Mouse (Mus musculus) lung, embryonic 14.5 days (tissue): ENCODE measurements around the gene Galnt17. TPM values are rescaled to one million over a fixed set of nuclear protein-coding genes. Genes with fewer than 3 reads are reported as not detected.

Experiments
- ATAC-seq: fragments of 200-750 bp; cut with Nextera tagmentation; 2 replicates; pipeline ENCODE4 v1.8.0; 2017; ENCODE audit warnings: mild to moderate bottlenecking, moderate TSS enrichment, moderate library complexity; ENCODE audit not compliant: insufficient read depth
- DNase-seq: peaks from one replicate; pipeline ENCODE4 v3.0.0-alpha.2; 2015
- H3K27ac ChIP-seq: fragments of 300-500 bp; sonication (generic); 2 replicates; pipeline ENCODE4 v1.5.1; 2014; ENCODE audit warnings: low read depth, mild to moderate bottlenecking, moderate library complexity
- H3K27me3 ChIP-seq: fragments of 300-500 bp; sonication (generic); 2 replicates; pipeline ENCODE4 v1.6.1; 2014; ENCODE audit warnings: low read length, control low read depth; ENCODE audit not compliant: insufficient read depth
- H3K36me3 ChIP-seq: fragments of 300-500 bp; sonication (generic); 2 replicates; pipeline ENCODE4 v1.6.1; 2014; ENCODE audit warnings: control low read depth; ENCODE audit not compliant: insufficient read depth
- H3K4me1 ChIP-seq: fragments of 300-500 bp; sonication (generic); 2 replicates; pipeline ENCODE4 v1.6.1; 2014; ENCODE audit warnings: antibody characterized with exemption, control low read depth; ENCODE audit not compliant: insufficient read depth
- H3K4me2 ChIP-seq: fragments of 300-500 bp; sonication (generic); 2 replicates; pipeline ENCODE4 v1.6.1; 2014; ENCODE audit warnings: mild to moderate bottlenecking
- H3K4me3 ChIP-seq: fragments of 300-500 bp; sonication (generic); 2 replicates; pipeline ENCODE4 v1.5.1; 2014; ENCODE audit warnings: low read depth, low read length
- H3K9ac ChIP-seq: fragments of 300-500 bp; sonication (generic); 2 replicates; pipeline ENCODE4 v1.6.1; 2014
- H3K9me3 ChIP-seq: fragments of 300-500 bp; sonication (generic); 2 replicates; pipeline ENCODE4 v1.6.1; 2016; ENCODE audit warnings: low read depth, low read length, control low read depth
- CTCF ChIP-seq: IDR thresholded peaks from 2 replicates; pipeline ENCODE4 v1.5.1; 2016; ENCODE audit warnings: antibody characterized with exemption, low read depth
- WGBS: fragments of 180-500 bp; shearing (Covaris S2); extraction: QIAGEN DNeasy Blood & Tissue Kit; methylation state at CpG from one replicate; pipeline ENCODE4 v1.1.7; 2014; 5-methylcytosine and 5-hydroxymethylcytosine counted together
- polyA plus RNA-seq: library from polyadenylated mRNA; unstranded; fragments of >200 nt; fragmentation: Nextera tagmentation; extraction: Ambion mirVana; gene quantifications from 2 replicates; pipeline ENCODE4 v1.2.1, GENCODE M21; 2014

Gene Galnt17
- polyA plus RNA-seq, 1 experiment from 2014 or later = 1.2 TPM

DNA sequence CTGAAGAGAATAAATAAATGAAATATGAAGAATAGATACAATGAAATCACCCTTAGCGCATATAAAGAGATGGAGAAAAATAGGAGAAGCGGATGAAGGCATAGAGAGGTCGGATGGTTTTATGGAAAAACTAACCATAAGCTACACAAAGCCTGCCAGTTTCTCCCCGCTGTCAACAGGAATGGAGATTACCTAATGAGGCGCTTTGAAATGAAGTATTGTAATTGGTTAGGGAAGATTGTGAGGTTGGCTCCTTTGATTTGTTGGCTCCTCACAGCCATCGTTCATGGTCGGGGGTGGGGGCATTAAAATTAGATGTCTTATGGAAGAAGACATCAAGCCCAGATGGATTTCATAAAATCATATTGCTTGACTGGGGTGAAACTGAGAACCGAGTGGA lies 329.0 kb downstream of the Galnt17 start:
- H3K4me1 ChIP-seq = no peaks in the 10 kb centered on the region
- H3K36me3 ChIP-seq = no peaks in the 10 kb centered on the region
- H3K9ac ChIP-seq = no peak overlapping the region
- no peaks in the 10 kb centered on the region for H3K27me3 ChIP-seq
- no peak for ATAC-seq
- no peak overlapping the region for H3K4me2 ChIP-seq
- no peak overlapping the region for H3K4me3 ChIP-seq
- H3K9me3 ChIP-seq = peaks cover 4% of the 10 kb centered on the region; the same call in 1 of the 2 replicates
- no peak for TF ChIP-seq CTCF
- DNase-seq = no peak
- H3K27ac ChIP-seq = no peak overlapping the region
- 80% methylated on average over 8 of the region's 8 CpGs for WGBS

DNA sequence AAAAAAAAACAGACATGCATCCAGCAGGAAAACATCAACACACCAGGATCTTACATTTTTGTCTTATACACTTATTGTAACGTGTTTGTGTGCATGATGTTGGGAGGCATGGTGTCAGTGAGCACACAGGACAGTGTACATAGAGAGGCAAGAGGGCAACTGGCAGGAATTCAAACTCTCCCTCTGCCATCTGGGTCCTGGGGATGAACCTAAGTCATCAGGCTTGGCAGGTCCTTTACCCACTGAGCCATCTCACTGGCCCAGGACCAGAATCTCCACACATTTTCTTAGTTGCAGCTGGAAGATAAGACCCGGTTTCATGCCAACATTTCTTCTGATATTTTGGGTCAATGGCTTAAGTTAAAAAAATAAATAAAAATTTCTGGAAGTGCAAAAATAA lies 329.4 kb downstream of the Galnt17 start:
- no peak for DNase-seq
- no peak overlapping the region for H3K4me3 ChIP-seq
- WGBS = 51% methylated on average over 2 of the region's 2 CpGs

DNA sequence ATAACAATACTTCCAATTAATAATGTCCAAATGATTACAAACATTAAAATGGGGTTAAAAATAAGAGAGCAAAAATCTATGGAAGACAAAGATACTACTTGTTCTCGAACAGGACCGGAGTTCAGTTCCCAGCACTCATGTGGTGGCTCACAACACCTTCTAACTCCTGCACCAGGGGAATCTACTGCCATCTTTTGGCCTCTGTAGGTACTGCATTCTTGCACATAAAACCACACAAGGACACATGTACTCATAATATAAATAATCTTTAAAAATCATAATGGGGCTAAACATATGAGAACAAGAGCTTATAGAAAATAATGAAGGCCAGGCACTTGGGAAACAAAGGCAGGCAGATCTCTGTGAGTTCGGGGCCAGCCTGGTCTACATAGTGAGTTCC lies 330.3 kb downstream of the Galnt17 start:
- H3K4me1 ChIP-seq = no peaks in the 10 kb centered on the region
- no peak overlapping the region for H3K4me3 ChIP-seq
- peaks cover 4% of the 10 kb centered on the region; the same call in 1 of the 2 replicates for H3K9me3 ChIP-seq
- no peak overlapping the region for H3K9ac ChIP-seq
- ATAC-seq = no peak
- H3K4me2 ChIP-seq = no peak overlapping the region
- DNase-seq = no peak
- H3K36me3 ChIP-seq = no peaks in the 10 kb centered on the region
- TF ChIP-seq CTCF = peak; percentile 21; the same call in 1 of the 2 replicates
- no peaks in the 10 kb centered on the region for H3K27me3 ChIP-seq
- no peak overlapping the region for H3K27ac ChIP-seq
- WGBS = 93% methylated on average over 3 of the region's 3 CpGs

More for the DNA sequence above, 329.4 kb downstream of the Galnt17 start:
- Histone ChIP-seq H3K4me2 (no peak overlapping the region), H3K27ac (no peak overlapping the region), H3K9me3 (peaks cover 4% of the 10 kb centered on the region; the same call in 1 of the 2 replicates), H3K4me1 (no peaks in the 10 kb centered on the region), H3K27me3 (no peaks in the 10 kb centered on the region), H3K9ac (no peak overlapping the region), H3K36me3 (no peaks in the 10 kb centered on the region)
- no peak for ATAC-seq
- no peak for TF ChIP-seq CTCF

DNA sequence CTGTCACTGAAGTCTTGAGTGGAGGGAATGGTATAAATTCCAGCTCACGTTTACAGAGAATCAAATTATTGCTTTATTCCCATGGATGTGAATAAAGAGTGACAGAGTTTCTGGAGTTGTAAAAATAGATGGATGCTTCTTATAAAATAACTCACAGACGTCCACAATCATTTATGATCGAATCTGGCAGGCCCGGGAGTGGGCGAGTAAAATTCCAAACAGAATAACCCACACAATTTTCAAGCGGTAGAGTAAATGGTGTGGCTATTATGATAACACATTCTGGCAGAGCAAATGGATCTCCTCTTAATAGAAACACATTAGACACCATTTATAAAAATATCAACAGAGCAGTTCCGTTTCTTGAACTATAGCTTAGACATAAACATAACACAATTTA lies 355.9 kb downstream of the Galnt17 start:
- no peak for ATAC-seq
- no peak for DNase-seq
- H3K36me3 ChIP-seq = no peaks in the 10 kb centered on the region
- no peak for TF ChIP-seq CTCF
- no peak overlapping the region for H3K9ac ChIP-seq
- H3K4me1 ChIP-seq = no peaks in the 10 kb centered on the region
- H3K27ac ChIP-seq = no peak overlapping the region
- no peak overlapping the region for H3K4me2 ChIP-seq
- no peaks in the 10 kb centered on the region for H3K9me3 ChIP-seq
- H3K27me3 ChIP-seq = no peaks in the 10 kb centered on the region
- H3K4me3 ChIP-seq = no peak overlapping the region
- WGBS = 53% methylated on average over 7 of the region's 7 CpGs

DNA sequence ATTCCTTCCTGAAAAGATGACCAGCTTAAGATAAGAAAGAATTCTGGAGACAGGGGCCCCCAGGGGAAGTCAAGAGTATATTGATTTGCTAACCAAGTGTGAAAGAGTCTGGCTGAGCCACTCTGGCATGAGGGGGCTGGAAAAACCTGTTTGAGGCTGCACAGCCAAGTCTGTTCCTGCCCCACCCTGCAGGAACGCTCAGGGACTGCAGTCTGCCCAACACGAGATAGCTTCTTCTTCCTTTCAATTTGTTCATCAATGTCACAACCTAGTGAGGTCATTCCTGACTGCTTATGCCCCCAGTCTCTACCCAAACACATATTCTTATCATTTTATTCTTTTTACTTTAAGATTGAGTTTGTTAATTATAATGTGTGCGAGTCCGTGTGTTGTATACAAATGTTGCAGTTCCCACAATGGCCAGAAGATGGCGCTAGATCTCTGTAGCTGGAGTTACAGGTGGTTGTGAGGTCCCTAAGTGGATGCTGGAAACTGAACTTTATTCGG lies 357.4 kb downstream of the Galnt17 start:
- Histone ChIP-seq H3K9ac (no peak overlapping the region), H3K4me1 (no peaks in the 10 kb centered on the region), H3K4me2 (no peak overlapping the region), H3K36me3 (no peaks in the 10 kb centered on the region), H3K27ac (peak overlapping the region; percentile 54), H3K4me3 (no peak overlapping the region), H3K9me3 (no peaks in the 10 kb centered on the region), H3K27me3 (no peaks in the 10 kb centered on the region)
- peak; percentile 48 for DNase-seq
- 40% methylated on average over 6 of the region's 6 CpGs for WGBS
- TF ChIP-seq CTCF = peak; percentile 67
- ATAC-seq = peak; percentile 79

DNA sequence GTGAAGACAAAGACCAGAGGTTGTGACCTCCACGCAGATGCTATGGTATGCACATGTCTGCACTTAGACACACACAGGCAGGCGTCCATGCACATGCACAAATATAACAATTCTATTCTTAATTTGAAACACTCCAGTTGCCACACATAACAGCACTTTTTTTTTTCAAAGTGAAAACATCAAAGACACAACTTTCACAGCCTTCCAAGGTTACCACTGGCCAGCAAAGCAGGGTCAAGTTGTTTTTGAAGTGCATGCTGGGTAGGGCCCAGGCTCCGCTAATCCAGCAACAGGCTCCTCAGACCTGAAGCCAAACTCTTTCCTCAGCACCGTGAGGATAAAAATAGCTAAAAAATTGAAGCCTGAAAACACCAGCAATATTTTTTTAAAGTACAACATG lies 357.9 kb downstream of the Galnt17 start:
- Histone ChIP-seq H3K27me3 (no peaks in the 10 kb centered on the region), H3K9ac (no peak overlapping the region), H3K4me2 (no peak overlapping the region), H3K36me3 (no peaks in the 10 kb centered on the region), H3K27ac (peak overlapping the region; percentile 54), H3K4me1 (no peaks in the 10 kb centered on the region), H3K4me3 (no peak overlapping the region), H3K9me3 (no peaks in the 10 kb centered on the region)
- TF ChIP-seq CTCF = no peak
- 33% methylated on average over 4 of the region's 4 CpGs for WGBS
- DNase-seq (no peak), ATAC-seq (no peak; the same call in 1 of the 2 replicates)

DNA sequence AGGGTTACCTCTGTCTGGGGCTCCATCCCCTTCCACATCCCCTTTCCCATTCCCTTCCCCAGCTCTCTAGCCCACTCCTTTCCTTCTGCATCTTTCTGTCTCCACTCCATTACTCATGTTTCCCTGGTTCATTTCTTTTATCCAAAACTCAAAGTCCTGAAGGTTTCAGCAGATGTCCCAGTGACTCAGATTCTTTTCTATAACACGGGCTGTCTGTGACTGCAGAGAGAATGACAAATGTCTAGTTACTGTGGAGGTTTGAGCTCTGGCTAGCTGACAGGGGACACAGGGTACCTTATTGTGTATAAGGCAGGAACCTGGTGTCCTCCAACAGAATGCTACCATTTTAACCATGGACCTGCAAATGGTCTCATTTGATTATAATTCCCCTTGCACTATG lies 358.6 kb downstream of the Galnt17 start:
- no peak for ATAC-seq
- 38% methylated on average over 1 of the region's 1 CpGs for WGBS
- H3K4me3 ChIP-seq = no peak overlapping the region

More for the DNA sequence above, 358.6 kb downstream of the Galnt17 start:
- H3K27me3 ChIP-seq = no peaks in the 10 kb centered on the region
- no peak for DNase-seq
- no peaks in the 10 kb centered on the region for H3K36me3 ChIP-seq
- no peak overlapping the region for H3K9ac ChIP-seq
- no peaks in the 10 kb centered on the region for H3K4me1 ChIP-seq
- no peaks in the 10 kb centered on the region for H3K9me3 ChIP-seq
- no peak for TF ChIP-seq CTCF
- H3K27ac ChIP-seq = no peak overlapping the region
- H3K4me2 ChIP-seq = no peak overlapping the region
